Mouse (Mus musculus): ENCODE measurements around the gene Vmn1r158. TPM values are rescaled to one million over a fixed set of nuclear protein-coding genes. Genes with fewer than 3 reads are reported as not detected.
"Not testable (repeated sequence)": the region's sequence is repeated elsewhere in the genome, so short reads cannot be mapped to it uniquely, and the experiment has no call there.

Gene Vmn1r158
- polyA plus RNA-seq (2014; fragmentation: Nextera tagmentation; extraction: Ambion mirVana): not detected in 2 replicates

- H3K4me1 ChIP-seq (ENCODE audit: control insufficient read depth, insufficient read depth, low read length); H3K4me3 ChIP-seq (ENCODE audit: low read depth, low read length); H3K9ac ChIP-seq (ENCODE audit: low read length); H3K9me3 ChIP-seq (ENCODE audit: control insufficient read depth, low read length); H3K27me3 ChIP-seq (ENCODE audit: control insufficient read depth, insufficient read depth, low read length); ATAC-seq (ENCODE audit: insufficient number of reproducible peaks, low FRiP score, low TSS enrichment, low read depth); DNase-seq (ENCODE audit: low spot score); H3K4me2 ChIP-seq (ENCODE audit: low read depth, severe bottlenecking); H3K27ac ChIP-seq (replicated peaks; ENCODE audit: low read depth, low read length); H3K36me3 ChIP-seq (ENCODE audit: control insufficient read depth, insufficient read depth, low read length): not testable (repeated sequence)
- 63% methylated on average over 2 of the region's 2 CpGs for WGBS
Measured at GRCm38 (mm10) chr7:22790682-22791081, at the start of gene Vmn1r158. Gene Vmn1r158 (minus strand): TSS chr7:22790782.

- H3K9me3 ChIP-seq (ENCODE audit: control insufficient read depth, low read length); ATAC-seq (ENCODE audit: insufficient number of reproducible peaks, low FRiP score, low TSS enrichment, low read depth); H3K9ac ChIP-seq (ENCODE audit: low read length); H3K4me1 ChIP-seq (ENCODE audit: control insufficient read depth, insufficient read depth, low read length); H3K4me2 ChIP-seq (ENCODE audit: low read depth, severe bottlenecking); H3K27me3 ChIP-seq (ENCODE audit: control insufficient read depth, insufficient read depth, low read length); H3K36me3 ChIP-seq (ENCODE audit: control insufficient read depth, insufficient read depth, low read length); H3K4me3 ChIP-seq (ENCODE audit: low read depth, low read length); DNase-seq (ENCODE audit: low spot score); H3K27ac ChIP-seq (replicated peaks; ENCODE audit: low read depth, low read length): not testable (repeated sequence)
- 100% methylated on average over 2 of the region's 11 CpGs for WGBS
Measured at GRCm38 (mm10) chr7:22775981-22776380, 14.6 kb downstream of the Vmn1r158 start.

GRCm38 (mm10) chr7:22761397-22761796, 29.2 kb downstream of the Vmn1r158 start, which contains the start of gene Vmn1r157:
Gene Vmn1r157 (plus strand): TSS chr7:22761697.
- H3K4me3 ChIP-seq (ENCODE audit: low read depth, low read length); DNase-seq (ENCODE audit: low spot score); H3K27ac ChIP-seq (replicated peaks; ENCODE audit: low read depth, low read length); H3K9ac ChIP-seq (ENCODE audit: low read length); H3K27me3 ChIP-seq (ENCODE audit: control insufficient read depth, insufficient read depth, low read length); H3K4me1 ChIP-seq (ENCODE audit: control insufficient read depth, insufficient read depth, low read length); H3K4me2 ChIP-seq (ENCODE audit: low read depth, severe bottlenecking); H3K36me3 ChIP-seq (ENCODE audit: control insufficient read depth, insufficient read depth, low read length); H3K9me3 ChIP-seq (ENCODE audit: control insufficient read depth, low read length); ATAC-seq (ENCODE audit: insufficient number of reproducible peaks, low FRiP score, low TSS enrichment, low read depth): not testable (repeated sequence)
- 34% methylated on average over 2 of the region's 3 CpGs for WGBS

Other genes starting within 250 kb of the Vmn1r158 start
- gene Gm4201, start 225.4 kb downstream of the Vmn1r158 start, polyA plus RNA-seq (2014; fragmentation: Nextera tagmentation; extraction: Ambion mirVana): not detected in 2 replicates
- not detected in 2 replicates for gene Gm4565, start 202.7 kb downstream of the Vmn1r158 start, polyA plus RNA-seq (2014; fragmentation: Nextera tagmentation; extraction: Ambion mirVana)
- gene Vmn1r155, start 132.8 kb downstream of the Vmn1r158 start, polyA plus RNA-seq (2014; fragmentation: Nextera tagmentation; extraction: Ambion mirVana): not detected in 2 replicates
- not detected in 2 replicates for gene Gm8693, start 98.5 kb downstream of the Vmn1r158 start, polyA plus RNA-seq (2014; fragmentation: Nextera tagmentation; extraction: Ambion mirVana)
- gene Gm4567, start 71.1 kb downstream of the Vmn1r158 start, polyA plus RNA-seq (2014; fragmentation: Nextera tagmentation; extraction: Ambion mirVana): not detected in 2 replicates
- gene Vmn1r157, start 29.1 kb downstream of the Vmn1r158 start, polyA plus RNA-seq (2014; fragmentation: Nextera tagmentation; extraction: Ambion mirVana): not detected in 2 replicates
- gene Vmn1r159, start 52.8 kb upstream of the Vmn1r158 start, polyA plus RNA-seq (2014; fragmentation: Nextera tagmentation; extraction: Ambion mirVana): not detected in 2 replicates
- gene Vmn1r160, start 80.4 kb upstream of the Vmn1r158 start, polyA plus RNA-seq (2014; fragmentation: Nextera tagmentation; extraction: Ambion mirVana): not detected in 2 replicates
- gene Gm4214, start 193.9 kb upstream of the Vmn1r158 start, polyA plus RNA-seq (2014; fragmentation: Nextera tagmentation; extraction: Ambion mirVana): not detected in 2 replicates
- not detected in 2 replicates for gene Gm4216, start 229.1 kb upstream of the Vmn1r158 start, polyA plus RNA-seq (2014; fragmentation: Nextera tagmentation; extraction: Ambion mirVana)

Data from limb, embryonic 11.5 days (tissue).